Mouse (Mus musculus): Measurements from ENCODE around the gene Gpr34. TPM values are rescaled to one million over a fixed set of nuclear protein-coding genes. Genes with fewer than 3 reads are reported as not detected.

The Gpr34 gene
- 0.18 and 0.88 TPM in 2 replicates for polyA plus RNA-seq (2012; ENCODE audit: low replicate concordance)

GRCm38 (mm10) chrX:13631599-13632283 lies at the start of gene Gpr34:
TSS of gene Gpr34 (plus strand) at chrX:13632089.

GRCm38 (mm10) chrX:13661063-13661462 lies 29.2 kb downstream of the Gpr34 start, which contains the start of gene Gpr82:
TSS of gene Gpr82 (plus strand) at chrX:13661363.

Other genes starting within 250 kb of the Gpr34 start
- gene Nyx, start 166.0 kb upstream of the Gpr34 start, polyA plus RNA-seq (2012; ENCODE audit: low replicate concordance), result 0.37 and 1.8 TPM in 2 replicates
- gene Gpr82, start 29.3 kb downstream of the Gpr34 start, polyA plus RNA-seq (2012; ENCODE audit: low replicate concordance), result 0.09 TPM in 1 of 2 replicates, not detected in the other
- 0.53 and 3.3 TPM in 2 replicates for gene Cask, start 219.3 kb downstream of the Gpr34 start, polyA plus RNA-seq (2012; ENCODE audit: low replicate concordance)